Mouse (Mus musculus): ENCODE data around the gene Gm13199.

The Gm13199 gene

GRCm38 (mm10) chr2:5822449-5822848 lies 40.3 kb downstream of the Gm13199 start:
- no peak for DNase-seq (ENCODE audit: low read depth, low spot score)

- DNase-seq (ENCODE audit: low read depth, low spot score) = no peak
Observed at GRCm38 (mm10) chr2:5821264-5821663, 41.5 kb downstream of the Gm13199 start.
